Comparison of ENCODE assay signal across 30 mouse cellular contexts in genomic region chr17:73243676-73244075, GRCm38 (mm10).
"Had no signal": no experiment of that assay in that cellular context is flagged by ENCODE, and none has a peak within 500 bp of the region (broad histone marks: within the 10 kb centered on the region; RNA-seq: fewer than 3 reads in every experiment).

No protein-coding gene starts in this region.

- H3K9me3 ChIP-seq: limb, embryonic 10.5 days; limb, embryonic 12.5 days; limb, embryonic 13.5 days; limb, embryonic 15.5 days; liver, embryonic 12.5 days; liver, embryonic 13.5 days; liver, embryonic 15.5 days; lung, embryonic 15.5 days; megakaryocyte, embryonic 14.5 days; midbrain, embryonic 10.5 days; midbrain, embryonic 12.5 days; midbrain, embryonic 13.5 days; midbrain, embryonic 15.5 days; neural tube, embryonic 12.5 days had no signal

- DNase-seq: left cerebral cortex, postnatal 4 days; liver; liver, embryonic 13.5 days; liver, postnatal 0 days; lung, adult 18-20 months; lung, adult 2 months; lung, embryonic 14.5 days; lung, postnatal 10 days; lung, postnatal 14 days; lung, postnatal 36 days; lung, postnatal 4 days had no signal

- H3K36me3 ChIP-seq: limb, embryonic 15.5 days; liver, embryonic 12.5 days; liver, embryonic 13.5 days; liver, embryonic 15.5 days; lung, embryonic 15.5 days; midbrain, embryonic 10.5 days; midbrain, embryonic 13.5 days; midbrain, embryonic 15.5 days; neural tube, embryonic 12.5 days had no signal

- H3K27me3 ChIP-seq: limb, embryonic 12.5 days; limb, embryonic 13.5 days; limb, embryonic 15.5 days; liver, embryonic 12.5 days; liver, embryonic 13.5 days; liver, embryonic 15.5 days; lung, embryonic 15.5 days; megakaryocyte, embryonic 14.5 days; midbrain, embryonic 12.5 days; midbrain, embryonic 13.5 days; midbrain, embryonic 15.5 days; neural tube, embryonic 12.5 days had no signal

- H3K4me2 ChIP-seq: limb, embryonic 12.5 days; limb, embryonic 13.5 days; limb, embryonic 15.5 days; liver, embryonic 11.5 days; liver, embryonic 12.5 days; liver, embryonic 13.5 days; liver, embryonic 15.5 days; lung, embryonic 14.5 days; lung, embryonic 15.5 days; midbrain, embryonic 12.5 days; midbrain, embryonic 13.5 days; midbrain, embryonic 15.5 days; neural tube, embryonic 12.5 days had no signal

- ATAC-seq: liver, embryonic 12.5 days; liver, postnatal 0 days; lung, postnatal 0 days; midbrain, embryonic 13.5 days; midbrain, embryonic 15.5 days; midbrain, embryonic 16.5 days had no signal

- H3K27ac ChIP-seq: limb, embryonic 10.5 days; limb, embryonic 12.5 days; limb, embryonic 13.5 days; limb, embryonic 15.5 days; liver, embryonic 12.5 days; liver, embryonic 13.5 days; liver, embryonic 14.5 days; liver, embryonic 15.5 days; lung, embryonic 15.5 days; macrophage; midbrain, embryonic 10.5 days; midbrain, embryonic 12.5 days; midbrain, embryonic 13.5 days; midbrain, embryonic 15.5 days; neural tube, embryonic 12.5 days had no signal

- H3K4me3 ChIP-seq: limb, embryonic 10.5 days; limb, embryonic 12.5 days; limb, embryonic 13.5 days; limb, embryonic 15.5 days; liver, embryonic 12.5 days; liver, embryonic 13.5 days; liver, embryonic 15.5 days; lung, embryonic 15.5 days; megakaryocyte, embryonic 14.5 days; midbrain, embryonic 10.5 days; midbrain, embryonic 12.5 days; midbrain, embryonic 13.5 days; midbrain, embryonic 15.5 days; myocyte; neural tube, embryonic 12.5 days had no signal

- H3K4me1 ChIP-seq: limb, embryonic 15.5 days; midbrain, embryonic 15.5 days; neural tube, embryonic 12.5 days had no signal

- H3K9ac ChIP-seq: limb, embryonic 12.5 days; limb, embryonic 13.5 days; limb, embryonic 15.5 days; liver, embryonic 12.5 days; liver, embryonic 13.5 days; liver, embryonic 14.5 days; liver, embryonic 15.5 days; liver, postnatal 0 days; lung, embryonic 14.5 days; lung, embryonic 15.5 days; midbrain, embryonic 12.5 days; midbrain, embryonic 13.5 days; midbrain, embryonic 15.5 days; neural tube, embryonic 12.5 days had no signal
